Mouse (Mus musculus) intestine, embryonic 14.5 days (tissue): ENCODE measurements around the gene Zfp598. TPM values are rescaled to one million over a fixed set of nuclear protein-coding genes. Genes with fewer than 3 reads are reported as not detected.

ENCODE experiments used
- ATAC-seq: fragments of 200-750 bp; cut with Nextera tagmentation; replicated peaks from 2 replicates; pipeline ENCODE4 v1.8.0; 2017; ENCODE audit warnings: low read depth, moderate number of reproducible peaks, moderate TSS enrichment, moderate library complexity; ENCODE audit not compliant: low FRiP score, low TSS enrichment
- DNase-seq: peaks from one replicate; pipeline ENCODE4 v3.0.0-alpha.2; 2018; ENCODE audit warnings: low spot score
- H3K27ac ChIP-seq: fragments of 300-500 bp; sonication (generic); 2 replicates; pipeline ENCODE4 v1.5.1; 2014; ENCODE audit warnings: low read depth, mild to moderate bottlenecking, control low read depth
- H3K27me3 ChIP-seq: fragments of 300-500 bp; sonication (generic); replicated peaks from 2 replicates; pipeline ENCODE4 v1.6.1; 2014; ENCODE audit warnings: low read length, control low read depth; ENCODE audit not compliant: control insufficient read depth, insufficient read depth
- H3K36me3 ChIP-seq: fragments of 300-500 bp; sonication (generic); 2 replicates; pipeline ENCODE4 v1.6.1; 2014; ENCODE audit warnings: low read length, control low read depth; ENCODE audit not compliant: control insufficient read depth, insufficient read depth
- H3K4me1 ChIP-seq: fragments of 300-500 bp; sonication (generic); replicated peaks from 2 replicates; pipeline ENCODE4 v1.6.1; 2014; ENCODE audit warnings: low read length, control low read depth, mixed read lengths; ENCODE audit not compliant: control insufficient read depth, insufficient read depth
- H3K4me2 ChIP-seq: fragments of 300-500 bp; sonication (generic); 2 replicates; pipeline ENCODE4 v1.6.1; 2014; ENCODE audit warnings: low read length
- H3K4me3 ChIP-seq: fragments of 300-500 bp; sonication (generic); 2 replicates; pipeline ENCODE4 v1.5.1; 2014; ENCODE audit warnings: low read depth, low read length, control low read depth, mixed read lengths
- H3K9ac ChIP-seq: fragments of 300-500 bp; sonication (generic); 2 replicates; pipeline ENCODE4 v1.6.1; 2014; ENCODE audit warnings: mild to moderate bottlenecking, low read length
- H3K9me3 ChIP-seq: fragments of 300-500 bp; sonication (generic); 2 replicates; pipeline ENCODE4 v1.6.1; 2016; ENCODE audit warnings: low read length, control low read depth; ENCODE audit not compliant: control insufficient read depth
- WGBS: fragments of 180-500 bp; shearing (Covaris S2); extraction: QIAGEN DNeasy Blood & Tissue Kit; methylation state at CpG from one replicate; pipeline ENCODE4 v1.1.7; 2014; 5-methylcytosine and 5-hydroxymethylcytosine counted together
- polyA plus RNA-seq: library from polyadenylated mRNA; unstranded; fragments of >200 nt; fragmentation: Nextera tagmentation; extraction: Ambion mirVana; gene quantifications from 2 replicates; pipeline ENCODE4 v1.2.1, GENCODE M21; 2014

Zfp598 gene
- polyA plus RNA-seq, 1 experiment from 2014 or later = 30.6 TPM

GRCm38 (mm10) chr17:24687146-24687595, 17.7 kb downstream of the Zfp598 start:
- Histone ChIP-seq H3K4me2 (peak overlapping the region; percentile 51), H3K36me3 (peaks cover 4% of the 10 kb centered on the region; the same call in 1 of the 2 replicates), H3K27ac (no peak overlapping the region), H3K27me3 (peaks cover 49% of the 10 kb centered on the region), H3K9ac (peak overlapping the region; percentile 16; the same call in 1 of the 2 replicates), H3K9me3 (no peaks in the 10 kb centered on the region), H3K4me3 (peak overlapping the region; percentile 33), H3K4me1 (peaks cover 11% of the 10 kb centered on the region)
- 2% methylated on average over 25 of the region's 25 CpGs for WGBS
- ATAC-seq (peak; percentile 51; the same call in 1 of the 2 replicates), DNase-seq (peak; percentile 68)

- peaks cover 49% of the 10 kb centered on the region for H3K27me3 ChIP-seq
- peak overlapping the region; percentile 16; the same call in 1 of the 2 replicates for H3K9ac ChIP-seq
- H3K36me3 ChIP-seq = peaks cover 6% of the 10 kb centered on the region
Observed at GRCm38 (mm10) chr17:24687599-24687998, 18.1 kb downstream of the Zfp598 start.

DNA sequence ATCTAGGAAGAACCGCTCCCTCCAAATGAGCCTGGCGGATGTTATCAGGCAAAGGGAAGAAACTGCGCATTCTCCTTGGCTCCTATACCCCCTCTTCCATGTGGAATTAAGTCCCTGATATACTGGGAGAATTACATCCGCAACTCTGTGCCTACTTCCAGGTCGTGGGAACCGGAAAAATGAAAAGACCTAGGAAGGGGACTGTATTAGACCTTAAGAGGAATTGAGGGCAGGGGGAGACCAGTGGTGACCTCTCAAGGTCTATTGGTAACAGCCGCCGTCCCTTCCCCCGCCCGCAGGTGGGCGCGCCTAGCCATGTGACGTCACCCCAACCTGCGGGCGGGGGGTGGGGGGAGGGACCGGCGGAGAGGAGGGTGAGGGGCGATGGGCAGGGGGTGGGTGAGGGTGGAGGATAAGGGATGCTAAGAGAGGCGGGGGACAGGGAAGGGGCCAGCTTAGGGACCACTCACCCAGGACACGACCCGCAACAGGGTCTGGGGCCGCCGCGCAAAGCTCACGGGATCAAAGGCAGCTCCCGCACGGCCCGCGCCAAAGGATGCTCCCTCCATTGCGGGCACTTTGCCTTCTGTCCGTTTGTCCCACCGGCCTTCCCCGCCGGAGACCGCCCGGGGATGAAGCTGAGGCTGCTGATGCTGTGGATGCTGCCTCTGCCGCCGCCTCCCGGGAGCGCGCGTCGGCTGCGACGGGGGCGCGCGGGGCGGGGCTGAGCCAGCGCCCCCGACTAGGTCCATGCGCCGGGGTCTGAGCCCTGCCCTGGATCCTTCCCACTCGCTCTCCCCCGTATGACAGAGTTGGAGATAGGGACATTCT, 20.0 kb downstream of the Zfp598 start, which contains the start of gene Syngr3:
Gene Syngr3 (minus strand): TSS at position 705 of the 831 bp plus-strand sequence.
- H3K27me3 ChIP-seq = peaks cover 49% of the 10 kb centered on the region
- H3K4me2 ChIP-seq = peak within 1 kb of the TSS; percentile 89
- H3K36me3 ChIP-seq = peaks cover 16% of the 10 kb centered on the region
- WGBS = under 1% methylated on average over 52 of the region's 55 CpGs
- H3K4me3 ChIP-seq = peak within 1 kb of the TSS; percentile 46
- H3K4me1 ChIP-seq = peaks cover 11% of the 10 kb centered on the region
- ATAC-seq = no peak
- no peak within 1 kb of the TSS for H3K27ac ChIP-seq
- H3K9ac ChIP-seq = peak within 1 kb of the TSS; percentile 31; the same call in 1 of the 2 replicates
- no peak for DNase-seq
- H3K9me3 ChIP-seq = no peaks in the 10 kb centered on the region

More at GRCm38 (mm10) chr17:24687599-24687998, 18.1 kb downstream of the Zfp598 start:
- 22% methylated on average over 23 of the region's 23 CpGs for WGBS
- peak overlapping the region; percentile 51 for H3K4me2 ChIP-seq
- H3K27ac ChIP-seq = no peak overlapping the region
- H3K4me3 ChIP-seq = peak overlapping the region; percentile 33
- ATAC-seq (no peak), DNase-seq (no peak)
- H3K9me3 ChIP-seq = no peaks in the 10 kb centered on the region
- H3K4me1 ChIP-seq = peaks cover 11% of the 10 kb centered on the region

DNA sequence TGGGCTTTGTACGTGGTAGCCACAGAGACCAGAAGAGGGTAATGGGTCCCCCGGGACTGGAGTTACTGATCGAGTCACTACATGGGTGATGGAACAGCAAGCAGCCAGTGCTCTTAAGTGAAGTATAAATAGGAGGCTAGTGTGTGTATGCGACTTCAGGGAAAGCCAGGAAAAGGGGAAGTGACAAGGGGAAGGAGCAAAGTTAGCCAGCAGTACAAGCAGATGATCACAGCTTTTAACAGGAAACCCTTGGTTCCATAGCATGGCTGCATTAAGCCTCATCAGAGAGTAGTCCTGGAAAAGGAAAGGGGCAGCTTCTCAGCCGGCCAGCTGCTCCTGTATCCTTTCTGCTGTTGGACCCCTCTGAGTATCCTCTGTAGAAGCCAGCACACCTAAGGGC, 22.9 kb downstream of the Zfp598 start:
- H3K27me3 ChIP-seq = peaks cover 46% of the 10 kb centered on the region
- H3K27ac ChIP-seq = no peak overlapping the region
- peaks cover 19% of the 10 kb centered on the region for H3K4me1 ChIP-seq
- ATAC-seq (no peak), DNase-seq (no peak)
- H3K36me3 ChIP-seq = peaks cover 16% of the 10 kb centered on the region
- no peaks in the 10 kb centered on the region for H3K9me3 ChIP-seq
- H3K4me2 ChIP-seq = no peak overlapping the region
- WGBS = 89% methylated on average over 5 of the region's 5 CpGs
- no peak overlapping the region for H3K9ac ChIP-seq
- H3K4me3 ChIP-seq = no peak overlapping the region

GRCm38 (mm10) chr17:24695326-24696010, 26.0 kb downstream of the Zfp598 start:
- H3K4me2 ChIP-seq = peak overlapping the region; percentile 60
- H3K4me3 ChIP-seq = peak overlapping the region; percentile 83
- DNase-seq (peak; percentile 79), ATAC-seq (peak; percentile 20; the same call in 1 of the 2 replicates)
- peaks cover 15% of the 10 kb centered on the region for H3K27me3 ChIP-seq
- H3K27ac ChIP-seq = peak overlapping the region; percentile 83
- whole genome bisulfite sequencing = 7% methylated on average over 51 of the region's 51 CpGs
- peak overlapping the region; percentile 76 for H3K9ac ChIP-seq
- no peaks in the 10 kb centered on the region for H3K9me3 ChIP-seq
- H3K36me3 ChIP-seq = peaks cover 26% of the 10 kb centered on the region
- peaks cover 14% of the 10 kb centered on the region for H3K4me1 ChIP-seq

DNA sequence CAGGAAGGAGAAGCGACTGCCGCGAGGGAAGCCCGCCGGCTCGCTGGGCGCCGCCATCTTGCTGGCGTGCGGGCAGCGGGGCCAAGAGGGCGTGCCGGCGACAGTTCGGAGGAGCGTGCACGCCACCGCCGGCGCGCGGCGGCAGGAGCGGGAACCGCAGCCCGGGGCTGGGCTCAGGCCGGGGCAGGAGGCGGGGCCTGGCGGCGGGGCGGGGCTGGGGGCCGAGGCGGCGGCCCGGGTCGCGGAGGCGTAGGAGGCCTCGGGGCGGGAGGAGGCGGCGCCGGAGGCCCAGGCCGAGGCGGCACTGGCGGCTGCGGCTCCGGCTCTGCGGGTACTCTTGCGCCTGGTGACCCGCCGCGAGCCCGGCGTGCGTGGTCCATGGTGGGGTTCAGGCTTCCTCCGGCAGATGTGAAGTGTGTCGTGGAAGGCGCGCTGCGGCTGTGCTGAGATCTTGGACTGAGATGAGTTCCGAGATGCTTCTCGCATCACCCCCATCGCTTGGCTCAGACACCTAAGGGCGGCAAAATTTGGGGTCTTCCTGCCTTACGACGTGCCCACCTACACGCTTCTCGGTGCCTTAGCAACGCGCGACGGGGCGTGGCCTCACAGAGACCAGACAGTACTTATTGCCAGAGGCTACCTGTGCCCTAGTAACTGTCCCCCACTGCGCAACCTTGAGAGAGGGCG, 26.7 kb downstream of the Zfp598 start, which contains the start of the genes Gfer and Noxo1:
Gene Gfer (minus strand): TSS at position 146 of the 687 bp plus-strand sequence.
Gene Noxo1 (plus strand): TSS at position 224 of the 687 bp plus-strand sequence.
- H3K4me1 ChIP-seq = peaks cover 14% of the 10 kb centered on the region
- peak; percentile 91 for ATAC-seq
- H3K4me3 ChIP-seq = peak within 1 kb of the TSS; percentile 83
- H3K27ac ChIP-seq = peak within 1 kb of the TSS; percentile 83
- H3K27me3 ChIP-seq = peaks cover 8% of the 10 kb centered on the region; the same call in 1 of the 2 replicates
- peak; percentile 90 for DNase-seq
- H3K36me3 ChIP-seq = peaks cover 33% of the 10 kb centered on the region
- H3K9ac ChIP-seq = peak within 1 kb of the TSS; percentile 76
- under 1% methylated on average over 53 of the region's 76 CpGs for WGBS
- no peaks in the 10 kb centered on the region for H3K9me3 ChIP-seq
- peak within 1 kb of the TSS; percentile 60 for H3K4me2 ChIP-seq

DNA sequence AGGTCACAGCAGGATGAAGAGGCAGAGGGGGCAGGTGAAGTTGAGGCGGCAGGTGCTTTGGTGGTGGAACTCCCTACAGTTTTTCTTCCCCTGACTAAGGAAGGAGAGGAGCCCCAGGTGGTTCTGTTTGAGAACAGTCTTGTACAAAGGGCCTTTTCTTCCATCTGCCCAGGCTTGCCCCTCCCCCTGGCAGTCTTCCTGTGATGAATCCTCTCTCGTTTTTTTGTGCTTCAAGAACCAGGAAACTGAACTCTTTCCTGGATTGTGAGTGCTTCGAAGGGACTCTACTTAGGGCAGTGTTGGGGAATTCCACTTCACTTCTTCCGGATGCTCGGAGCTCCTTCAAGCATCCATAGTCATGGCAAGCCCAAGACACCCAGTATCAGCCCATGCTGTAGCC, 28.5 kb downstream of the Zfp598 start:
- Histone ChIP-seq H3K27ac (no peak overlapping the region), H3K9ac (no peak overlapping the region), H3K9me3 (no peaks in the 10 kb centered on the region), H3K4me2 (peak overlapping the region; percentile 14; the same call in 1 of the 2 replicates), H3K27me3 (no peaks in the 10 kb centered on the region), H3K4me3 (no peak overlapping the region), H3K4me1 (peaks cover 14% of the 10 kb centered on the region), H3K36me3 (peaks cover 41% of the 10 kb centered on the region)
- DNase-seq (no peak), ATAC-seq (no peak)
- WGBS = 20% methylated on average over 5 of the region's 5 CpGs

GRCm38 (mm10) chr17:24698715-24699114, 29.2 kb downstream of the Zfp598 start:
- Histone ChIP-seq H3K9ac (no peak overlapping the region), H3K4me3 (no peak overlapping the region), H3K4me1 (peaks cover 14% of the 10 kb centered on the region), H3K9me3 (no peaks in the 10 kb centered on the region), H3K27ac (no peak overlapping the region), H3K36me3 (peaks cover 42% of the 10 kb centered on the region), H3K27me3 (no peaks in the 10 kb centered on the region), H3K4me2 (no peak overlapping the region)
- DNase-seq (no peak), ATAC-seq (no peak)
- 68% methylated on average over 9 of the region's 9 CpGs for WGBS
